In the genomic region with DNA sequence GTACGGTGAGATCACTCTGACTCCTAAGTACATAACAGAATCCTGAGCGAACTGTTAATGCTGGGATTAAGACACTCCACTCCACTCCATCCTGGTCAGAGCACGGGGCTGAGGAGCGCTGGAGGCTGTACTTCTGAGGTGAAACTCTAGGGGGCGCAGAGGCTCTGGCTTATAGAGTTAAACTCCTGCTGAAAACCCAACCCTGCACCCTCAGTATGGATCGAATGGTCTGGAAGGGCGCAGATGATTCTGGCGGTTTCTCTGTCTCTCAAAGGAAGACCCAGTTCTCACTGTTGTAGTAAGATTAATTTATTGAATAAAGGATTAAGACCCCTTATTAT, we compare ENCODE assay signal across 9 mouse cellular contexts. TPM values are rescaled to one million over a fixed set of nuclear protein-coding genes. Genes with fewer than 3 reads are reported as not detected.
DNase-seq lines count a peak whose midpoint lies in the region; ATAC-seq and TF ChIP-seq lines count a peak whose summit lies in the region.
"Had no signal": no experiment of that assay in that cellular context is flagged by ENCODE, and none has a peak within 500 bp of the region (broad histone marks: within the 10 kb centered on the region; RNA-seq: fewer than 3 reads in every experiment).

No protein-coding gene starts in this region.

- peaks cover 5% of the 10 kb centered on the region for H3K27me3 ChIP-seq in heart, adult 2 months (ENCODE audit: control insufficient read depth, insufficient read depth, low read length)
- H3K27me3 ChIP-seq in heart, embryonic 11.5 days (ENCODE audit: control insufficient read depth, insufficient read depth, low read length) = peaks cover 29% of the 10 kb centered on the region
- H3K27me3 ChIP-seq in stomach, postnatal 0 days (ENCODE audit: control insufficient read depth, insufficient read depth, low read length) = peaks cover 3% of the 10 kb centered on the region; the same call in 1 of the 2 replicates

- H3K36me3 ChIP-seq in heart, adult 2 months (ENCODE audit: control insufficient read depth, insufficient read depth, low read length) = no peaks in the 10 kb centered on the region
- no peaks in the 10 kb centered on the region for H3K36me3 ChIP-seq in heart, embryonic 11.5 days (ENCODE audit: control insufficient read depth, insufficient read depth, low read length)
- no peaks in the 10 kb centered on the region for H3K36me3 ChIP-seq in stomach, postnatal 0 days (ENCODE audit: control insufficient read depth, insufficient read depth, low read length)

- 18% methylated on average over 8 of the region's 8 CpGs for WGBS in heart, adult 2 months
- WGBS in heart, embryonic 11.5 days (ENCODE audit: insufficient replicate concordance) = 18% methylated on average over 8 of the region's 8 CpGs
- WGBS in large intestine, adult 2 months = 9% methylated on average over 8 of the region's 8 CpGs
- 20% methylated on average over 8 of the region's 8 CpGs for WGBS in stomach, postnatal 0 days

- no peak overlapping the region for H3K4me3 ChIP-seq in heart, adult 2 months
- H3K4me3 ChIP-seq in heart, embryonic 11.5 days (ENCODE audit: low read depth, low read length) = no peak overlapping the region
- H3K4me3 ChIP-seq in stomach, postnatal 0 days (ENCODE audit: low read depth, low read length) = no peak overlapping the region
- H3K4me3 ChIP-seq: megakaryocyte, embryonic 14.5 days had no signal

- H3K27ac ChIP-seq in heart, adult 2 months = no peak overlapping the region
- no peak overlapping the region for H3K27ac ChIP-seq in heart, embryonic 11.5 days (ENCODE audit: low read depth, low read length)
- no peak overlapping the region for H3K27ac ChIP-seq in stomach, postnatal 0 days (replicated peaks)

- intact Hi-C loops in heart, adult 2 months (cut with DNase I) = loop anchor here (5.0 kb wide), 1 partner anchor 74 kb away; no protein-coding TSS in a partner anchor
- intact Hi-C loops in heart, postnatal 14 days (cut with DNase I) = loop anchor here (2.0 to 10.0 kb wide), 2 partner anchors 74 to 196 kb away; no protein-coding TSS in a partner anchor

- no peaks in the 10 kb centered on the region for H3K79me2 ChIP-seq in heart, adult 2 months (replicated peaks; ENCODE audit: control insufficient read depth, insufficient read depth, low read length)

- no peak overlapping the region for H3K4me2 ChIP-seq in heart, embryonic 11.5 days
- H3K4me2 ChIP-seq in stomach, postnatal 0 days (replicated peaks; ENCODE audit: low read depth) = no peak overlapping the region

- no peak for ATAC-seq in heart, embryonic 11.5 days (replicated peaks; ENCODE audit: insufficient number of reproducible peaks, low FRiP score, low TSS enrichment)
- peak; percentile 69 for ATAC-seq in stomach, postnatal 0 days (ENCODE audit: low FRiP score, low TSS enrichment)

- peak; percentile 82 for TF ChIP-seq CTCF in heart, adult 2 months (IDR thresholded peaks at IDR 0.05)
- peak; percentile 82 for TF ChIP-seq CTCF in stomach, postnatal 0 days (IDR thresholded peaks at IDR 0.05; ENCODE audit: low read depth)

- no peak overlapping the region for H3K9ac ChIP-seq in heart, adult 2 months (ENCODE audit: low read depth, low read length)
- H3K9ac ChIP-seq in heart, embryonic 11.5 days (ENCODE audit: low read depth, low read length) = no peak overlapping the region
- no peak overlapping the region for H3K9ac ChIP-seq in stomach, postnatal 0 days (ENCODE audit: low read length)

- no peak for TF ChIP-seq POLR2A in heart, adult 2 months (IDR thresholded peaks at IDR 0.05; ENCODE audit: insufficient read depth, low read depth, low read length)

- H3K9me3 ChIP-seq in heart, embryonic 11.5 days (replicated peaks; ENCODE audit: control insufficient read depth, low read length) = no peaks in the 10 kb centered on the region
- no peaks in the 10 kb centered on the region for H3K9me3 ChIP-seq in stomach, postnatal 0 days (ENCODE audit: control insufficient read depth, low read length)

- DNase-seq in heart, adult 2 months = peak; percentile 35 to 70
- peak; percentile 64 to 86 for DNase-seq in adrenal gland, adult (ENCODE audit: inconsistent age in 2 of 2, low spot score in 1 of 2)
- peak; percentile 84 for DNase-seq in embryo, embryonic 10.5 days (ENCODE audit: low spot score)
- DNase-seq in heart, postnatal 14 days = peak; percentile 67 to 79
- peak; percentile 38 for DNase-seq in large intestine, adult 2 months (ENCODE audit: low read depth, low spot score)
- DNase-seq in lung, postnatal 4 days = peak; percentile 52 to 77
- peak; percentile 79 for DNase-seq in stomach, postnatal 0 days (ENCODE audit: low spot score)

- TF ChIP-seq EP300 in heart, adult 2 months (IDR thresholded peaks at IDR 0.05; ENCODE audit: insufficient read depth, low read depth, low read length) = no peak
- no peak for TF ChIP-seq EP300 in stomach, postnatal 0 days (optimal IDR thresholded peaks at IDR 0.05)

- no peaks in the 10 kb centered on the region for H3K4me1 ChIP-seq in heart, adult 2 months (ENCODE audit: control insufficient read depth, insufficient read depth, low read length)
- H3K4me1 ChIP-seq in heart, embryonic 11.5 days (ENCODE audit: control insufficient read depth, insufficient read depth, low read length) = no peaks in the 10 kb centered on the region
- no peaks in the 10 kb centered on the region for H3K4me1 ChIP-seq in stomach, postnatal 0 days (replicated peaks; ENCODE audit: control insufficient read depth, insufficient read depth)

RNA-seq across cellular contexts. Expression of a gene that starts 8.1 kb away (rescaled TPM):
- total RNA-seq in heart, adult 2 months (2021) = under 1 TPM; 0.34 to 0.39 TPM
- 0.55 and 0.61 TPM in 2 replicates for polyA plus RNA-seq in heart, adult 2 months (2012; rRNA removed)
- polyA plus RNA-seq in heart, embryonic 11.5 days (2014; fragmentation: Nextera tagmentation; extraction: Ambion mirVana) = 3.3 and 4.3 TPM in 2 replicates
- under 1 TPM in 1 of 2 experiments, not detected in 1; 0.44 TPM for total RNA-seq in heart, postnatal 14 days (2021)
- 2.2 and 3.0 TPM in 2 replicates for polyA plus RNA-seq in large intestine, adult 2 months (2012; rRNA removed)
- 5.4 and 6.7 TPM in 2 replicates for polyA plus RNA-seq in stomach, postnatal 0 days (2015; fragmentation: Nextera tagmentation; extraction: Ambion mirVana)

RNA-seq across cellular contexts. Expression of a gene that starts 23.3 kb away (rescaled TPM):
- total RNA-seq in heart, adult 2 months (2021) = under 1 TPM; 0.23 to 0.43 TPM
- polyA plus RNA-seq in heart, adult 2 months (2012; rRNA removed) = 0.86 and 1.1 TPM in 2 replicates
- 1.2 and 2.5 TPM in 2 replicates for polyA plus RNA-seq in heart, embryonic 11.5 days (2014; fragmentation: Nextera tagmentation; extraction: Ambion mirVana)
- total RNA-seq in heart, postnatal 14 days (2021) = under 1 TPM; 0.26 to 0.46 TPM
- polyA plus RNA-seq in large intestine, adult 2 months (2012; rRNA removed) = 1.3 and 1.6 TPM in 2 replicates
- 0.17 and 0.22 TPM in 2 replicates for polyA plus RNA-seq in stomach, postnatal 0 days (2015; fragmentation: Nextera tagmentation; extraction: Ambion mirVana)

RNA-seq across cellular contexts. Expression of a gene that starts 27.9 kb away (rescaled TPM):
- 1 to 10 TPM; 1.2 to 1.4 TPM for total RNA-seq in heart, adult 2 months (2021)
- 0.64 and 1.00 TPM in 2 replicates for polyA plus RNA-seq in heart, adult 2 months (2012; rRNA removed)
- polyA plus RNA-seq in heart, embryonic 11.5 days (2014; fragmentation: Nextera tagmentation; extraction: Ambion mirVana) = 1.2 and 1.6 TPM in 2 replicates
- 1 to 10 TPM; 1.8 to 2.1 TPM for total RNA-seq in heart, postnatal 14 days (2021)
- 10.9 and 11.6 TPM in 2 replicates for polyA plus RNA-seq in large intestine, adult 2 months (2012; rRNA removed)
- 8.9 and 10.9 TPM in 2 replicates for polyA plus RNA-seq in stomach, postnatal 0 days (2015; fragmentation: Nextera tagmentation; extraction: Ambion mirVana)

RNA-seq across cellular contexts. Expression of a gene that starts 28.6 kb away (rescaled TPM):
- not detected for total RNA-seq in heart, adult 2 months (2021)
- 0.44 and 0.76 TPM in 2 replicates for polyA plus RNA-seq in heart, adult 2 months (2012; rRNA removed)
- polyA plus RNA-seq in heart, embryonic 11.5 days (2014; fragmentation: Nextera tagmentation; extraction: Ambion mirVana) = 1.2 and 2.2 TPM in 2 replicates
- not detected for total RNA-seq in heart, postnatal 14 days (2021)
- polyA plus RNA-seq in large intestine, adult 2 months (2012; rRNA removed) = 0.19 and 0.51 TPM in 2 replicates
- polyA plus RNA-seq in stomach, postnatal 0 days (2015; fragmentation: Nextera tagmentation; extraction: Ambion mirVana) = 0.24 and 0.45 TPM in 2 replicates

RNA-seq across cellular contexts. Expression of a gene that starts 39.8 kb away (rescaled TPM):
- total RNA-seq in heart, adult 2 months (2021) = 10 to 100 TPM; 18.2 to 22.5 TPM
- polyA plus RNA-seq in heart, adult 2 months (2012; rRNA removed) = 19.9 and 25.9 TPM in 2 replicates
- 74.8 and 78.7 TPM in 2 replicates for polyA plus RNA-seq in heart, embryonic 11.5 days (2014; fragmentation: Nextera tagmentation; extraction: Ambion mirVana)
- total RNA-seq in heart, postnatal 14 days (2021) = 10 to 100 TPM; 25.1 to 26.2 TPM
- polyA plus RNA-seq in large intestine, adult 2 months (2012; rRNA removed) = 21.0 and 21.9 TPM in 2 replicates
- 58.6 and 59.5 TPM in 2 replicates for polyA plus RNA-seq in stomach, postnatal 0 days (2015; fragmentation: Nextera tagmentation; extraction: Ambion mirVana)
